Mouse (Mus musculus) megakaryocyte progenitor cell, adult 5-6 weeks (primary cell): Measurements from ENCODE around the gene AU021092. TPM values are rescaled to one million over a fixed set of nuclear protein-coding genes. Genes with fewer than 3 reads are reported as not detected.

Experiments used
- ATAC-seq: replicated peaks from 2 replicates; pipeline ENCODE4 v1.8.0; 2016; ENCODE audit warnings: mild to moderate bottlenecking, moderate TSS enrichment, inconsistent platforms; ENCODE audit not compliant: poor library complexity
- total RNA-seq, 2 experiments: library from RNA; stranded (forward) in 1 of 2; stranded (reverse) in 1 of 2; fragments of 157-497, 149-512 nt in 1 of 2; fragments of 200-1000 nt in 1 of 2; gene quantifications; 2 replicates each; pipeline versions ENCODE4 v1.2.3 to v1.2.4; 2015 to 2017

AU021092 gene
- total RNA-seq, 2 experiments from 2014 or later: not detected

- ATAC-seq: no peak
Observed at GRCm38 (mm10) chr16:5216686-5217085, 5.4 kb downstream of the AU021092 start.

GRCm38 (mm10) chr16:5214126-5214525 is 8.0 kb downstream of the AU021092 start:
- no peak for ATAC-seq

- ATAC-seq: no peak
Observed at GRCm38 (mm10) chr16:5212150-5212549, 9.9 kb downstream of the AU021092 start.

- ATAC-seq: peak; percentile 97
Observed at GRCm38 (mm10) chr16:5210365-5210764, 11.7 kb downstream of the AU021092 start.

GRCm38 (mm10) chr16:5206051-5206450 is 16.0 kb downstream of the AU021092 start:
- no peak for ATAC-seq

GRCm38 (mm10) chr16:5205431-5205970 is 16.6 kb downstream of the AU021092 start:
- ATAC-seq: no peak

- peak; percentile 83 for ATAC-seq
Observed at GRCm38 (mm10) chr16:5203668-5204433, 18.2 kb downstream of the AU021092 start, which contains the start of gene Nagpa. Nagpa (minus strand) TSS chr16:5204012.

GRCm38 (mm10) chr16:5203200-5203599 is 18.9 kb downstream of the AU021092 start:
- ATAC-seq: peak; percentile 46

GRCm38 (mm10) chr16:5202681-5203080 is 19.4 kb downstream of the AU021092 start:
- ATAC-seq: peak; percentile 76

GRCm38 (mm10) chr16:5195080-5195479 is 27.0 kb downstream of the AU021092 start:
- ATAC-seq: peak; percentile 93

- ATAC-seq: no peak
Observed at GRCm38 (mm10) chr16:5186234-5186633, 35.9 kb downstream of the AU021092 start.

- no peak for ATAC-seq
Observed at GRCm38 (mm10) chr16:5185691-5186090, 36.4 kb downstream of the AU021092 start.

- ATAC-seq: no peak
Observed at GRCm38 (mm10) chr16:5184956-5185355, 37.1 kb downstream of the AU021092 start.

GRCm38 (mm10) chr16:5184101-5184500 is 38.0 kb downstream of the AU021092 start:
- ATAC-seq: no peak

- no peak for ATAC-seq
Observed at GRCm38 (mm10) chr16:5183310-5183975, 38.7 kb downstream of the AU021092 start.

- no peak for ATAC-seq
Observed at GRCm38 (mm10) chr16:5172636-5173035, 49.5 kb downstream of the AU021092 start.

- no peak for ATAC-seq
Observed at GRCm38 (mm10) chr16:5168829-5169228, 53.3 kb downstream of the AU021092 start.

GRCm38 (mm10) chr16:5168038-5168437 is 54.1 kb downstream of the AU021092 start:
- no peak for ATAC-seq

- no peak for ATAC-seq
Observed at GRCm38 (mm10) chr16:5164327-5164726, 57.8 kb downstream of the AU021092 start.
